Mouse (Mus musculus): ENCODE results near the gene Nup133. TPM values are rescaled to one million over a fixed set of nuclear protein-coding genes. Genes with fewer than 3 reads are reported as not detected.

Gene Nup133
- polyA plus RNA-seq, 1 experiment from 2014 or later = 42.1 TPM

- Histone ChIP-seq H3K9me3 (replicated peaks) (no peaks in the 10 kb centered on the region), H3K9ac (no peak overlapping the region), H3K27me3 (peaks cover 16% of the 10 kb centered on the region), H3K4me2 (replicated peaks) (no peak overlapping the region; the same call in 1 of the 2 replicates), H3K27ac (no peak overlapping the region), H3K4me1 (peaks cover 10% of the 10 kb centered on the region; the same call in 1 of the 2 replicates), H3K36me3 (no peaks in the 10 kb centered on the region), H3K4me3 (no peak overlapping the region)
- WGBS = 70% methylated on average over 3 of the region's 3 CpGs
- ATAC-seq (ENCODE audit: low FRiP score) = no peak
These were observed 91.7 kb downstream of the Nup133 start for GRCm38 (mm10) chr8:123857361-123857760.

- no peak overlapping the region for H3K4me3 ChIP-seq
- no peak overlapping the region for H3K9ac ChIP-seq
- H3K9me3 ChIP-seq (replicated peaks) = no peaks in the 10 kb centered on the region
- 92% methylated on average over 9 of the region's 9 CpGs for WGBS
- no peaks in the 10 kb centered on the region for H3K36me3 ChIP-seq
- no peak overlapping the region for H3K27ac ChIP-seq
- ATAC-seq (ENCODE audit: low FRiP score) = no peak
- H3K27me3 ChIP-seq = no peaks in the 10 kb centered on the region
- H3K4me1 ChIP-seq = peaks cover 9% of the 10 kb centered on the region; the same call in 1 of the 2 replicates
- no peak overlapping the region for H3K4me2 ChIP-seq (replicated peaks)
These were observed 94.2 kb downstream of the Nup133 start for GRCm38 (mm10) chr8:123854733-123855475.

DNA sequence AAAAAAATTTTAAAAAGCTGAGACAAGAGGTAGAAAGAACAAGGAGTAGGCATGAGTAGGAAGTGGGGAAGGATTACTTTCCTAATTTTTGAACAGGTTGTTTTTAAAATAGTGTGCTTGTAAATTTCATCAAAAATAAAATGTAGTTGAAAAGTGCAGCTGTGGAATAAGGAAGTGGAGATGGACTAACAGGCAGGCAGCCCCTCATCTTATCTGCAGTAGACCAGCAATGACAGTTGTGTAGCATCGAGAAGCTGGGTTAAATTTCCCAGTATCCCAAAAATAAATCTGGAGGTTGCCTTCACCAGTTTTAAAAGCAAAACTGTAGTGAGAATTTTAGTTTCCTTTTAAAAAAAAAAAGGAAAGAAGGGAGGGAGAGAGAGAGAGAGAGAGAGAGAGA, 94.8 kb downstream of the Nup133 start:
- H3K9me3 ChIP-seq (replicated peaks) = no peaks in the 10 kb centered on the region
- no peak overlapping the region for H3K9ac ChIP-seq
- H3K4me1 ChIP-seq = peaks cover 8% of the 10 kb centered on the region; the same call in 1 of the 2 replicates
- H3K27me3 ChIP-seq = no peaks in the 10 kb centered on the region
- no peak overlapping the region for H3K4me3 ChIP-seq
- WGBS = 93% methylated on average over 1 of the region's 1 CpGs
- H3K27ac ChIP-seq = no peak overlapping the region
- no peak for ATAC-seq (ENCODE audit: low FRiP score)
- no peaks in the 10 kb centered on the region for H3K36me3 ChIP-seq
- H3K4me2 ChIP-seq (replicated peaks) = no peak overlapping the region

- H3K27me3 ChIP-seq = no peaks in the 10 kb centered on the region
- no peaks in the 10 kb centered on the region for H3K4me1 ChIP-seq
- no peak overlapping the region for H3K4me3 ChIP-seq
- no peak overlapping the region for H3K4me2 ChIP-seq (replicated peaks)
- H3K36me3 ChIP-seq = no peaks in the 10 kb centered on the region
- no peak overlapping the region for H3K27ac ChIP-seq
- WGBS = 80% methylated on average over 5 of the region's 5 CpGs
- H3K9ac ChIP-seq = no peak overlapping the region
- no peaks in the 10 kb centered on the region for H3K9me3 ChIP-seq (replicated peaks)
- no peak for ATAC-seq (ENCODE audit: low FRiP score)
These were observed 97.5 kb downstream of the Nup133 start for GRCm38 (mm10) chr8:123851590-123851989.

DNA sequence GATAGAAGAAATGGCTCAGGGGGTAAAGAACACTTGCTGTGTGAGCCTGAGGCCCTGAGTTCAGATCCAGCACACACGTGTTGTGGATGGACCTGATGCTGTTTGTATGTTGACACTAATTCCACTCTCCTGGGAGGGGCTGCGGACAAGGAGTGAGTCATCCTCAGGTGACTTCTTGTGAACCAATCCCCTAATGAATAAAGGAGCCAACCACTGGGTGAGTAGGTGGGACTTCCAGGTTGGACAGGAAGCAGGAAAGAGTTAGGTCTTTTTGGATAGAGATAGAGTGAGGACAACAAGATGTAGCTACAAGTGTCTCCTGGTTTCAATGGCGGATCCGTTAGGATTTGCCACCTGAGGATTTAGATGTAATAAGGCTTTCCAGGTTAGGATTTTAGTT, 99.7 kb downstream of the Nup133 start:
- Histone ChIP-seq H3K9me3 (replicated peaks) (no peaks in the 10 kb centered on the region), H3K9ac (no peak overlapping the region), H3K4me3 (no peak overlapping the region), H3K27me3 (no peaks in the 10 kb centered on the region), H3K27ac (no peak overlapping the region), H3K4me1 (no peaks in the 10 kb centered on the region), H3K36me3 (no peaks in the 10 kb centered on the region), H3K4me2 (replicated peaks) (no peak overlapping the region)
- no peak for ATAC-seq (ENCODE audit: low FRiP score)
- WGBS = 85% methylated on average over 4 of the region's 4 CpGs

DNA sequence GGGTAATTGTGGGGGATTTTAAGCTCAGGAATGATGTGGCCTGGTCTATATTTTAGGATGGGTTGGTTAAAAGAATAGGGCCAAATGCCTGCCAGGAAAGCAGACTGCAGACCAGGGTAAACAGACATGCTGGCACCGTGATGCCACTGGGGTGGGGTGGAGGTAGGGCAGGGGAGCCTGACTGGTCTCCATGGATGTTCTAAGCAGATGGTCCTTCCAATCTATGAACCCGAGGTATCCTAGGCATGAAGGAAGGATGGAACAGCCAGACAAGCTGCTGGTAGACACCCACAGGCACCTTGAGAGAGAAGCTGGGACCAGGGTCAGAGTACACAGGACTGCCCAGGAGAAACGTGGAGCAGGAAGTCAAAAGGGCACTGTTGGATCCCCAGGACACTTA, 101.5 kb downstream of the Nup133 start:
- H3K36me3 ChIP-seq = no peaks in the 10 kb centered on the region
- H3K4me2 ChIP-seq (replicated peaks) = no peak overlapping the region
- H3K9ac ChIP-seq = no peak overlapping the region
- H3K27me3 ChIP-seq = no peaks in the 10 kb centered on the region
- H3K27ac ChIP-seq = no peak overlapping the region
- no peak overlapping the region for H3K4me3 ChIP-seq
- H3K9me3 ChIP-seq (replicated peaks) = no peaks in the 10 kb centered on the region
- H3K4me1 ChIP-seq = no peaks in the 10 kb centered on the region
- ATAC-seq (ENCODE audit: low FRiP score) = no peak
- 85% methylated on average over 3 of the region's 3 CpGs for WGBS

Other genes with a start within 250 kb of the Nup133 start
- 61.0 and 61.2 TPM in 2 replicates for gene Rab4a, start 143.3 kb downstream of the Nup133 start, polyA plus RNA-seq (2016; fragmentation: Nextera tagmentation; extraction: Ambion mirVana)
- gene Ccsap, start 89.1 kb downstream of the Nup133 start, polyA plus RNA-seq (2016; fragmentation: Nextera tagmentation; extraction: Ambion mirVana) = 6.8 and 8.0 TPM in 2 replicates
- 9.8 and 47.5 TPM in 2 replicates for gene Acta1, start 54.5 kb downstream of the Nup133 start, polyA plus RNA-seq (2016; fragmentation: Nextera tagmentation; extraction: Ambion mirVana)
- 19.8 and 20.7 TPM in 2 replicates for gene Abcb10, start 33.9 kb upstream of the Nup133 start, polyA plus RNA-seq (2016; fragmentation: Nextera tagmentation; extraction: Ambion mirVana)
- gene Taf5l, start 72.1 kb upstream of the Nup133 start, polyA plus RNA-seq (2016; fragmentation: Nextera tagmentation; extraction: Ambion mirVana) = 32.6 and 34.4 TPM in 2 replicates
- gene Urb2, start 72.2 kb upstream of the Nup133 start, polyA plus RNA-seq (2016; fragmentation: Nextera tagmentation; extraction: Ambion mirVana) = 5.9 and 6.4 TPM in 2 replicates

All from hindbrain, embryonic 12.5 days (tissue).